Mouse (Mus musculus) cortical plate, adult 2 months (tissue): ENCODE measurements around the gene Pcgf6. TPM values are rescaled to one million over a fixed set of nuclear protein-coding genes. Genes with fewer than 3 reads are reported as not detected.

Experiments
- H3K27ac ChIP-seq: fragments of 200-500 bp; 2 replicates; pipeline ENCODE4 v1.5.1; 2012; ENCODE audit warnings: low read length, control low read depth, inconsistent platforms; ENCODE audit not compliant: insufficient read depth
- H3K4me1 ChIP-seq: fragments of 200-500 bp; 2 replicates; pipeline ENCODE4 v1.6.1; 2011; ENCODE audit warnings: low read length; ENCODE audit not compliant: control insufficient read depth, insufficient read depth
- H3K4me3 ChIP-seq: fragments of 200-500 bp; 2 replicates; pipeline ENCODE4 v1.5.1; 2011; ENCODE audit warnings: mild to moderate bottlenecking, low read length, control low read depth; ENCODE audit not compliant: insufficient read depth
- CTCF ChIP-seq: fragments of 200-500 bp; IDR thresholded peaks from 2 replicates; pipeline ENCODE4 v1.5.1; 2011; ENCODE audit warnings: mild to moderate bottlenecking, control low read depth, low read length; ENCODE audit not compliant: insufficient read depth; ENCODE audit errors: extremely low read depth
- POLR2A ChIP-seq: fragments of 200-500 bp; IDR thresholded peaks from 2 replicates; pipeline ENCODE4 v1.6.1; 2011; ENCODE audit warnings: mild to moderate bottlenecking, low read length, control low read depth; ENCODE audit not compliant: insufficient read depth; ENCODE audit errors: extremely low read depth
- polyA plus RNA-seq: library from polyadenylated mRNA; depleted of rRNA; stranded (reverse); fragments of >200 nt; gene quantifications from 2 replicates; pipeline ENCODE4 v1.2.3, GENCODE M21; 2012

Gene Pcgf6
- polyA plus RNA-seq, 1 experiment = 35.5 TPM

- TF ChIP-seq POLR2A = peak; percentile 86
- no peak for TF ChIP-seq CTCF
- peak within 1 kb of the TSS; percentile 96 for H3K4me3 ChIP-seq
- peaks cover 4% of the 10 kb centered on the region for H3K4me1 ChIP-seq
- peak within 1 kb of the TSS; percentile 98 for H3K27ac ChIP-seq
These were observed 36.0 kb downstream of the Pcgf6 start, which contains the start of the genes Ina and Nt5c2 for GRCm38 (mm10) chr19:47014447-47015381. Gene Ina, plus strand, starts transcription at chr19:47014698. Gene Nt5c2, minus strand, starts transcription at chr19:47015153.

GRCm38 (mm10) chr19:47014159-47014446 lies 36.6 kb downstream of the Pcgf6 start:
- Histone ChIP-seq H3K4me3 (peak overlapping the region; percentile 96), H3K4me1 (peaks cover 2% of the 10 kb centered on the region), H3K27ac (peak overlapping the region; percentile 80)
- TF ChIP-seq POLR2A (no peak), CTCF (no peak)

- Histone ChIP-seq H3K4me1 (no peaks in the 10 kb centered on the region; the same call in 1 of the 2 replicates), H3K27ac (no peak overlapping the region), H3K4me3 (peak overlapping the region; percentile 96)
- TF ChIP-seq CTCF (no peak), POLR2A (no peak)
These were observed 37.2 kb downstream of the Pcgf6 start for GRCm38 (mm10) chr19:47013340-47014158.

GRCm38 (mm10) chr19:47012521-47013130 lies 38.1 kb downstream of the Pcgf6 start:
- Histone ChIP-seq H3K27ac (no peak overlapping the region), H3K4me3 (no peak overlapping the region; the same call in 1 of the 2 replicates), H3K4me1 (no peaks in the 10 kb centered on the region; the same call in 1 of the 2 replicates)
- TF ChIP-seq POLR2A (no peak), CTCF (no peak)

GRCm38 (mm10) chr19:47009943-47010342 lies 40.8 kb downstream of the Pcgf6 start:
- TF ChIP-seq CTCF = no peak
- H3K4me3 ChIP-seq = no peak overlapping the region
- no peaks in the 10 kb centered on the region; the same call in 1 of the 2 replicates for H3K4me1 ChIP-seq
- H3K27ac ChIP-seq = no peak overlapping the region

- H3K4me1 ChIP-seq = no peaks in the 10 kb centered on the region; the same call in 1 of the 2 replicates
- H3K4me3 ChIP-seq = no peak overlapping the region
- H3K27ac ChIP-seq = no peak overlapping the region
- TF ChIP-seq CTCF = no peak
- no peak for TF ChIP-seq POLR2A
These were observed 41.3 kb downstream of the Pcgf6 start for GRCm38 (mm10) chr19:47009420-47009819.

- H3K4me3 ChIP-seq = no peak overlapping the region
- H3K27ac ChIP-seq = no peak overlapping the region
- TF ChIP-seq POLR2A (no peak), CTCF (no peak)
- no peaks in the 10 kb centered on the region; the same call in 1 of the 2 replicates for H3K4me1 ChIP-seq
These were observed 44.4 kb downstream of the Pcgf6 start for GRCm38 (mm10) chr19:47006321-47006720.

- no peak overlapping the region for H3K4me3 ChIP-seq
- TF ChIP-seq CTCF (no peak), POLR2A (no peak)
- H3K4me1 ChIP-seq = no peaks in the 10 kb centered on the region; the same call in 1 of the 2 replicates
- H3K27ac ChIP-seq = no peak overlapping the region
These were observed 44.8 kb downstream of the Pcgf6 start for GRCm38 (mm10) chr19:47005873-47006272.
